Mouse (Mus musculus) Muller cell, postnatal 12 days (primary cell): ENCODE results near the gene Tuba3a.

Experiments used
- DNase-seq: peaks from one replicate; pipeline ENCODE4 v3.0.0-alpha.2; 2015; ENCODE audit errors: inconsistent ontology term

The Tuba3a gene

GRCm38 (mm10) chr6:125266091-125266490 lies 19.8 kb downstream of the Tuba3a start:
- DNase-seq: no peak

GRCm38 (mm10) chr6:125265239-125265638 lies 20.6 kb downstream of the Tuba3a start:
- DNase-seq: no peak

- DNase-seq: no peak
Observed at GRCm38 (mm10) chr6:125264219-125264618, 21.6 kb downstream of the Tuba3a start.

- DNase-seq: no peak
Observed at GRCm38 (mm10) chr6:125260006-125260555, 25.8 kb downstream of the Tuba3a start.

GRCm38 (mm10) chr6:125256222-125256966 lies 29.4 kb downstream of the Tuba3a start:
- no peak for DNase-seq

- peak; percentile 29 for DNase-seq
Observed at GRCm38 (mm10) chr6:125255516-125256044, 30.3 kb downstream of the Tuba3a start.

GRCm38 (mm10) chr6:125253863-125254715 lies 31.8 kb downstream of the Tuba3a start:
- DNase-seq: no peak

GRCm38 (mm10) chr6:125252711-125253110 lies 33.1 kb downstream of the Tuba3a start:
- DNase-seq: no peak

- no peak for DNase-seq
Observed at GRCm38 (mm10) chr6:125252285-125252684, 33.6 kb downstream of the Tuba3a start.

GRCm38 (mm10) chr6:125244551-125244950 lies 41.3 kb downstream of the Tuba3a start:
- DNase-seq: no peak

- no peak for DNase-seq
Observed at GRCm38 (mm10) chr6:125241566-125241965, 44.3 kb downstream of the Tuba3a start.

- DNase-seq: no peak
Observed at GRCm38 (mm10) chr6:125240617-125241016, 45.2 kb downstream of the Tuba3a start.

GRCm38 (mm10) chr6:125239547-125239946 lies 46.3 kb downstream of the Tuba3a start:
- no peak for DNase-seq

GRCm38 (mm10) chr6:125238396-125238795 lies 47.4 kb downstream of the Tuba3a start:
- DNase-seq: no peak

GRCm38 (mm10) chr6:125237421-125237820 lies 48.4 kb downstream of the Tuba3a start:
- DNase-seq: no peak

- no peak for DNase-seq
Observed at GRCm38 (mm10) chr6:125236782-125237181, 49.1 kb downstream of the Tuba3a start, which contains the start of gene Cd27. Gene Cd27, minus strand, starts transcription at chr6:125237010.

GRCm38 (mm10) chr6:125236341-125236740 lies 49.5 kb downstream of the Tuba3a start:
- no peak for DNase-seq

GRCm38 (mm10) chr6:125234520-125234828 lies 51.4 kb downstream of the Tuba3a start:
- no peak for DNase-seq

- DNase-seq: no peak
Observed at GRCm38 (mm10) chr6:125233816-125234519, 51.9 kb downstream of the Tuba3a start.

GRCm38 (mm10) chr6:125232516-125232915 lies 53.3 kb downstream of the Tuba3a start:
- DNase-seq: no peak

- no peak for DNase-seq
Observed at GRCm38 (mm10) chr6:125232045-125232437, 53.8 kb downstream of the Tuba3a start.
